Mouse (Mus musculus) heart, adult 2 months (tissue): ENCODE measurements around the gene Tlr9.

Experiments used
- CTCF ChIP-seq: fragments of 200-600 bp; IDR thresholded peaks from 2 replicates; pipeline ENCODE4 v1.8.1; 2022; ENCODE audit warnings: antibody characterized with exemption, mild to moderate bottlenecking, moderate library complexity
- POLR2A ChIP-seq: fragments of 200-500 bp; IDR thresholded peaks from 2 replicates; pipeline ENCODE4 v1.6.1; 2011; ENCODE audit warnings: mild to moderate bottlenecking, low read depth, low read length, control low read depth; ENCODE audit not compliant: insufficient read depth

- TF ChIP-seq CTCF (peak; percentile 55), POLR2A (no peak)
Measured at GRCm38 (mm10) chr9:106230734-106231106, 8.3 kb downstream of the Tlr9 start.
